Mouse (Mus musculus): ENCODE data around the gene Gm3448. TPM values are rescaled to one million over a fixed set of nuclear protein-coding genes. Genes with fewer than 3 reads are reported as not detected.
"Not testable (repeated sequence)": the region's sequence is repeated elsewhere in the genome, so short reads cannot be mapped to it uniquely, and the experiment has no call there.

The Gm3448 gene
- polyA plus RNA-seq, 1 experiment: 4.2 TPM

DNA sequence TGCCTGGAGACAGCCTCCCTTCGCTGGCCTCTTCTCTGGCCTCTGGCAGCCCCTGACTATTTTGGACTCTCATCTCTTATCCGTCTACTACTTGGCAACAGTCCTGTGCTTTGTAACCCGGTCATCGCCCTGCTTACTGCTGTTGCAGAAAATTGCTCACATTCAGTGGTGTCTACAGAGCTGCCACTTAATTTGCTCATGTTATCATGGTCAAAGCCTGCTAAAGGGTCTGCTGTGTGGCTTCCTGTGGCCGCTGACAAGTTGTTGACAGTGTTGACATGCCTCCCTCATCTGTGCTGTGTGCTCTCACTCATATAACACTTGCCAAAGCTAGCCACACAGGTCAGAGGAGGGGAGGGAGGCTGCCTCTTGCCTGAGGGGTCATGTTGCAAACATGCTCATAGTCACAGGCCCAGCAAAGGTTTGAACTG is 16.8 kb upstream of the Gm3448 start:
- H3K27ac ChIP-seq (replicated peaks; ENCODE audit: low read depth, low read length): no peak overlapping the region

DNA sequence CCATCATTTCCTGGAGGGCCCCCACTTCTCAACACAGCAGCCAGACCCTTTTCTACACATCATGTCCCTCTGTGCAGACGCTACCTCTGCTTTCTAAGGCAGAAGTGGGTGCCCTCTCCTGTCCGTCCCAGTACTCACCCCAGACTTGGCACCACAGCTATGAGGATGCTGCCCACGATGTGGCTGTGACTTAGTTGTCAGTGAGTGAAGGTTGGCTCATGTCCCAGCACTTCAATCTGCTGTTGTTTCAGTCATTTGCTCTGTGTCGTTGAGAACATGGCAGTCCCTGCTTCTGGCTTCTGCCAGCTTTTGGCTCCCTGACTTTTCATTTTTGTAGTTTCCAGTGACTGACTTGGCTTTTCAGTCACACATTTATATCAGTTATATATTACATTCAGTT is 14.6 kb upstream of the Gm3448 start:
- Histone ChIP-seq H3K27ac (replicated peaks; ENCODE audit: low read depth, low read length) (no peak overlapping the region), H3K4me3 (ENCODE audit: insufficient read depth, low read depth, low read length) (no peak overlapping the region), H3K4me1 (ENCODE audit: control insufficient read depth, insufficient read depth, insufficient read length, low read length) (no peaks in the 10 kb centered on the region)

More for the DNA sequence above, 16.8 kb upstream of the Gm3448 start:
- no peak overlapping the region for H3K4me3 ChIP-seq (ENCODE audit: insufficient read depth, low read depth, low read length)
- H3K4me1 ChIP-seq (ENCODE audit: control insufficient read depth, insufficient read depth, insufficient read length, low read length): no peaks in the 10 kb centered on the region

DNA sequence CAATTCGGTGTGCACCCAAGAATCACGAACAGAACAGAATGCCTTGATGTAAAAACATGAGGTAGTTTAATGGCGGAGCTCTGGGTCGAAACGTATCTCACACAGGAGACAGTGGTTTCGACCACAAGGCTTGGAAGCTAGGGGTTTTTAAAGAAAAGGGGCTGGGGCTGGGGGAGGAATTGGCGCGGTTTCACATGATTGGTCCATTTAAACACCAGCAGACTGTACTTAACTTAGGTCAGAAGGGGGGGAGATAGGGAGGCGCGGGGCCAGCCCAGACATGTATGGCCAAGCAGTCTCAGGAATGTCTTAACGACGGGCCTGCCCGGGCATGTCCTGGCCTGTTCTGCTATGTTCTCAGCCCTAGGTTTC is 12.5 kb upstream of the Gm3448 start:
- H3K27ac ChIP-seq (replicated peaks; ENCODE audit: low read depth, low read length); H3K4me1 ChIP-seq (ENCODE audit: control insufficient read depth, insufficient read depth, insufficient read length, low read length); H3K4me3 ChIP-seq (ENCODE audit: insufficient read depth, low read depth, low read length): not testable (repeated sequence)

DNA sequence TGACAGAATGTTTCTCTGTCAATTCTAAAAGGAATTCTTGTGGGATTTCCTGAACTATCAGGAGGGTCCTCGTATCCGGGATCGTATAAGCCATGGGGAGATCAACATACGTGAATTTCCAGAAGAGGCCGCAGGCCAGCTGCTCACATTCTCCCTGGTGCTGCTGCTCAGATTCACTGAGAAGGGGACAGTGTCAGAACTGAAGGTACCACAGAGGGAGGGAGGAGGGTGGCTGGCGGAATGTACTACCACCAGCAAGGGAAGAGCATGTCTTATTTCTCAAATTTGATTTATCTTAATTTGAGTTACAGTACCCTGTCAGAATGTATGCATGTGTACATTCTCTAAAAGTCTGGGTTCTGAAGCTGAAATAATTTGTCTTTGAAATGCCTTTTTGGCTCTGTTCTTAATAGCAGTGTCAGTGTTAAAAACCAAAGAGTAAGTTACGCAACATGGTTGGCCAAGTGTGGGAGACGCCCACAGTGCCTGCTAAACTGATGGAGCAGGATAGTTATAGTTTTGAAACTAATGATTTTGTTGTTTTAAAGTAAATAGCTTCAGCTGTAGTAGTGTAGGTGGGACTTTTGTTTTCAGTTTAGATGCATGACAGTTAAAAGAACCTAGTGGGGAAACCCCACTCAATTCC is 12.0 kb upstream of the Gm3448 start:
- H3K27ac ChIP-seq (replicated peaks; ENCODE audit: low read depth, low read length); H3K4me3 ChIP-seq (ENCODE audit: insufficient read depth, low read depth, low read length); H3K4me1 ChIP-seq (ENCODE audit: control insufficient read depth, insufficient read depth, insufficient read length, low read length): not testable (repeated sequence)

DNA sequence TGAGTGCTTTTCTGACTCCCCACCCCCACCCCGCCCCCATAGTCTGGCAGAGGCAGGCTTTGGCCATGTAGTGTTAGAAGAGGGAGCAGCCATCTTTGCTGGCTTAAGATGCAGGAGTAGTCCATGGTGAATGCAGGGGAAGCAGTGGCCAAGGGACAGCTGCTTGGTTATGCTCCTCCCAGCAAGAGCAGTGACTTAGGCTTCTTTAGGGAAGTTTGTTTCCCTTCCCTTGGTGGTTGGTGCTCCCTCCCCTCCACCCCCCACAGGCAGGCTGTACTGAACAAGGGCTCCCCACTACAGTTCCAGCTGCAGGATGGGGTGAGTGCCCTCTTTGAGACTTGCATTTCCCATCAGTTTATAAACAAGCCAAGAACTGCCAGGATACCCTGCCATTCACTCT is 11.4 kb upstream of the Gm3448 start:
- H3K27ac ChIP-seq (replicated peaks; ENCODE audit: low read depth, low read length); H3K4me1 ChIP-seq (ENCODE audit: control insufficient read depth, insufficient read depth, insufficient read length, low read length); H3K4me3 ChIP-seq (ENCODE audit: insufficient read depth, low read depth, low read length): not testable (repeated sequence)

DNA sequence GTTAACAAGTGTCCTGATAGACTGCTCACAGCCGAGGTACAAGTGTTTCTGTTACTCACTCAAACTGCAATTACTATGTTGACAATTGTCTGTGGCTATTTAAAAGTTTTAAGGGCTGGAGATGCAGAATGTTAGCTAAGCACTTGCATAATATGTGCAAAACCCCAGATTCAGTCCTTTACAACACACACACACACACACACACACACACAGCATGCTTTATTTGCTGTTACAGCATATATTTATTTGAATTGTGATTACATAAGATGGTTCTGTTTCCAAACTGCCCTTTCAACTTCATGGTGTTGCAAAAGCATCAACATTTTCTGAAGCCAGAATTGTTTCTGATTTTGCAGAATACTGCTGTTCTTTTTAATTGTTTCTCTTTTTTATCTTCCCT is 9.0 kb upstream of the Gm3448 start:
- not testable (repeated sequence) for H3K27ac ChIP-seq (replicated peaks; ENCODE audit: low read depth, low read length); H3K4me1 ChIP-seq (ENCODE audit: control insufficient read depth, insufficient read depth, insufficient read length, low read length); H3K4me3 ChIP-seq (ENCODE audit: insufficient read depth, low read depth, low read length)

DNA sequence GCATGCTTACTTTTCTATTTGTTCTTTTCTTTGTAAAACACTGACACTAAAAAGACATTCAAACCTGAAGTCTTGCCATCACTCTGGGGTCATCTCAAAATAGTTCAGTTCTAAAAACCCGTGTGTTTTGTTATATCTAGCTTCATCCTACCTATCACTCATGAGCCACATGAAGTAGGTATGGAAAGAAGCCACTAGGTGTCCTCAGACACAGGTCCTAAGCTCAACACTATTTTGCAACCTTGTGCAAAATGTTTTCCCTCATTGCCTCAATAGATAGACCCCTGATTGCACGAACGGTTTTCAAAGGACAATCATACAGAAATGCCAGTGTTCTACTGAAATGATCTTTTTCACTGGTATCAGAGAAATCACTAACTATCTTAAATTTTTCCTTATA is 882 bp downstream of the Gm3448 start:
- not testable (repeated sequence) for H3K27ac ChIP-seq (replicated peaks; ENCODE audit: low read depth, low read length); H3K4me1 ChIP-seq (ENCODE audit: control insufficient read depth, insufficient read depth, insufficient read length, low read length); H3K4me3 ChIP-seq (ENCODE audit: insufficient read depth, low read depth, low read length)

DNA sequence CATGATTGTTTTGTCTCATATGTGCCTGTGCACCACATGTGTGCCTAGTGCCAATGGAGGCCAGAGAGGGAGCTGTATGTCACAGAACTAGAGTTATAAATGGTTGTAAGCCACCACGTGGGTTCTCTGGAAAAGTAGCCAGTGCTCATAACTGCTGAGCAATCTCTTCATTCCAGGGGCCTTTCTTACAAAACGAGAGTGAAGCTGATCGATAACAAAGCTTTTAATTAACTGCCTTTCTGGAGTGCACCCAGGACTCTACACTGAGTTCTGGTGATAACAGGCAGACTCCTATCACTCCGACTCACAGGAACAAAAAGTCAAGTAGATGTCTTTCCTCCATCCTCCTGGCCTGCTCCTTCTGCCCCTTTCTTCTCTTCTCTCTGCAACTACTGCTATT is 9.9 kb downstream of the Gm3448 start:
- not testable (repeated sequence) for H3K4me3 ChIP-seq (ENCODE audit: insufficient read depth, low read depth, low read length); H3K4me1 ChIP-seq (ENCODE audit: control insufficient read depth, insufficient read depth, insufficient read length, low read length); H3K27ac ChIP-seq (replicated peaks; ENCODE audit: low read depth, low read length)

DNA sequence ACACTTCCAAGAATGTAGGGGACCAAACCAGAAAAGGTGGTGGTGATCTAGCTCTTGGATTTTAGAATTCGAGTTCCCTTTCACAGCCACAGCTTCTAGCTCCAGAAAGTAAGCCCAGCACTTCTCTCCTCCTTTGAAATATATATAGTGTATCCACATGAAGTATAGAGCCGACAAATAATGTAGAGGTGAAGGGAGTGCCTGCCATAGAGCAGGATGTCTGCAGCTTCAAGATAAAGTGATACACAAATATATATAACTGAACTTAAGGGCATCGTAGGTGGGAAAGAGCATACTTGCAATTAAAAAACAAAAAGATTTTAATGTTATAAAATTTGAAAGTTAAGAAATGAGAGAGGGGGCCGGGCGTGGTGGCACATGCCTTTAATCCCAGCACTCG is 15.8 kb downstream of the Gm3448 start:
- H3K27ac ChIP-seq (replicated peaks; ENCODE audit: low read depth, low read length); H3K4me1 ChIP-seq (ENCODE audit: control insufficient read depth, insufficient read depth, insufficient read length, low read length); H3K4me3 ChIP-seq (ENCODE audit: insufficient read depth, low read depth, low read length): not testable (repeated sequence)

DNA sequence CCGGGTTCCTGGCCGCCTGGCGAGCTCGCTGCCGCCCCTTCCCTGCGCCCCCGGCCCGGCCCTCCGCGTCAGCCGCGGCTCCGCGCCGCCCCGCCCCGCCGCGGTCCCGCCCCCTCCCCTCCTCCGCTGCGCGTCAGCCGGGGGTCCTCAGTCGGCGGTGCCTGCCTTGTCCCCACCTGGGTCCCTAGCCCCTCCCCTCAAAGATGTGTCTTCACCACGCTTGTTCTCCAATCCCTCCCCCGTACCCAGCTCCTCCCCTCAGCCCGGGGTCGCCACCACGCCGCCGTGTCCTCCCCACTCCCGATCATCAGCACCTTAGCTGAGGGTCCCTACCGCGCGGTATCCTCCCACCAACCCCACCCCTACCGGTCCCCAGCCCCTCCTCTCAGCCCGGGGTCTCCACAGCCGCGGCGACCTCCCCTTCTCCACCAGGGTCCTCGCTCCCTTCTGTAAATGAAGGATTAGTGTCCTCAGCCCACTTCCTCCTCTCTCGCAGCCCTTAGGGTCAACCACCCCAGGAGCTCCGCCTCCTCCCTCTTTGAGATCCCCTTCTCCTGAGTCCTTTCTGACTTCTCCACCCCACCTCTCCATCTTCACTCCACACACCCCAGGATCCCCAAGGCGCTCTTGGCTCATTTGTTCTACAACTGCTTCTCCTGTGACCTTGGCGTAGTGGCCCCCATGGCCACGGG is 16.7 kb downstream of the Gm3448 start:
- not testable (repeated sequence) for H3K27ac ChIP-seq (replicated peaks; ENCODE audit: low read depth, low read length); H3K4me1 ChIP-seq (ENCODE audit: control insufficient read depth, insufficient read depth, insufficient read length, low read length); H3K4me3 ChIP-seq (ENCODE audit: insufficient read depth, low read depth, low read length)

DNA sequence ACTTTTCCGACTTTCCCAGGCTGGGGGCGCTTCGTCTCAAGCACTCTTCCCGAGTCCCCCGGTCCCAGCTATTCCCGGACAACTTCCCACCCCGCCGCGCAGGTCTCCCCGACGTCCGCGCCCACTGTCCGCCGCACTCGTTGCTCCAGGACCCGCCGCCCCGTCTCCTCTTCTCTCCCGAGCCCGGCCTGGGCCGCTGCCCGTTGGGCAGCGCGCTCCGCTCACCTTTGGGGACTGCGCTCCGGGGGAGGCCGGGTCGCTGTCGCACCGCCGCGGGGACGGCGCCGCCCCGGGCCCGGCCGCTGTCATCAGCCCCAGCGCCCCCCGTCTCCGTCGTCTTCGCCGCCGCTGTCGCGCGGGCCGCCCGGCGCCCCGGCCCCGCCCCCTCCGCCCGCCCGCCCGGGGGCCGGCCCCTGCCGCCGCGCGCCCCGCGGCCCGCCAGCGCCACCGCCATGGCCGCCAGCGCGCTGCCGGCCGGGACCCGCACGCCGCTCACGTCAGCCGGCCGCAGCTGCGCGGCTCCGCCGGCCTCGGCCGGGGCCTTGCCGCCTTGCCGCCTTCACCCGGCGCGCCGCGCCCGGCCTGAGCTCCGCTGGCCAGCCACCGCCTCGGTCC is 17.4 kb downstream of the Gm3448 start:
- H3K27ac ChIP-seq (replicated peaks; ENCODE audit: low read depth, low read length); H3K4me3 ChIP-seq (ENCODE audit: insufficient read depth, low read depth, low read length); H3K4me1 ChIP-seq (ENCODE audit: control insufficient read depth, insufficient read depth, insufficient read length, low read length): not testable (repeated sequence)

DNA sequence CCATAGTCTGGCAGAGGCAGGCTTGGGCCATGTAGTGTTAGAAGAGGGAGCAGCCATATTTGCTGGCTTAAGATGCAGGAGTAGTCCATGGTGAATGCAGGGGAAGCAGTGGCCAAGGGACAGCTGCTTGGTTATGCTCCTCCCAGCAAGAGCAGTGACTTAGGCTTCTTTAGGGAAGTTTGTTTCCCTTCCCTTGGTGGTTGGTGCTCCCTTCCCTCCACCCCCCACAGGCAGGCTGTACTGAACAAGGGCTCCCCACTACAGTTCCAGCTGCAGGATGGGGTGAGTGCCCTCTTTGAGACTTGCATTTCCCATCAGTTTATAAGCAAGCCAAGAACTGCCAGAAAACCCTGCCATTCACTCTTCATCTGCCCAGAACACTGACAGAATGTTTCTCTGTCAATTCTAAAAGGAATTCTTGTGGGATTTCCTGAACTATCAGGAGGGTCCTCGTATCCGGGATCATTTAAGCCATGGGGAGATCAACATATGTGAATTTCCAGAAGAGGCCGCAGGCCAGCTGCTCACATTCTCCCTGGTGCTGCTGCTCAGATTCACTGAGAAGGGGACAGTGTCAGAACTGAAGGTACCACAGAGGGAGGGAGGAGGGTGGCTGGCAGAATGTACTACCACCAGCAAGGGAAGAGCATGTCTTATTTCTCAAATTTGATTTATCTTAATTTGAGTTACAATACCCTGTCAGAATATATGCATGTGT is 19.7 kb downstream of the Gm3448 start:
- not testable (repeated sequence) for H3K27ac ChIP-seq (replicated peaks; ENCODE audit: low read depth, low read length); H3K4me1 ChIP-seq (ENCODE audit: control insufficient read depth, insufficient read depth, insufficient read length, low read length); H3K4me3 ChIP-seq (ENCODE audit: insufficient read depth, low read depth, low read length)

DNA sequence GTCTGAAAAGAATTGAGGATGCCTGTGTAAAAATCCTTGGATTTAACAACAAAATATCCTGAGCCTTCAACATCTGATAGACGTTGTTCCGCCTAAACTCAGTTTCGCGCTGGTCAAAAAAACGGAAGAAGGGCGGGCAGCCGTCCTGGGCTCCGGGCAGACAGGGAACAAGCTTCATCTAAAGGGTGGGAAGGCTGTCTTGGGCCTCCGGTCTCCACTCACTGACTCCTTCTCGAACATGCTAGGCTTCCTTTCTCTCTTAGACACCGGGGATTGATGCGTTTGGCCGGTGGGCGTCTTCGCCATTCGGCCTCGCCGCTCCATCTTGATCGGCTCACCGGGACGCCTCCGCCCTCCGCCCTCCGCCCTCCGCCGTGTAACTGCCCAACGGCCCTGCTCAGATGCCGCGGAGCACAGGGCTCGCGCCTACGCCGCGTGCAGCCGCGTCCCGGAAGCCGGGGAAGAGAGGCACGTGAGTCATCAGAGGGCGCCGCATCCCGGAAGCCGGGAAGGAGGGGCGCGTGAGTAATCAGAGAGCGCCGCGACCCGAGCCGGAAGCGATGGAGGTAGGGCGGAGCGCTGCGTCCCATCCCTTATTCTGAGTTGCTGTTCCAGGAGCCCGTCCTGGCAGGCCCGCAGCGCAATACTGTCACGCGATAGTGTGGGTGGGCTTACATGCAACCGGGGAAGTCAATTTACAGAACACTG is 31.5 kb downstream of the Gm3448 start, which contains the start of gene Gm3435:
TSS of gene Gm3435 (plus strand) at position 471 of the 708 bp plus-strand sequence.
- not testable (repeated sequence) for H3K27ac ChIP-seq (replicated peaks; ENCODE audit: low read depth, low read length); H3K4me1 ChIP-seq (ENCODE audit: control insufficient read depth, insufficient read depth, insufficient read length, low read length); H3K4me3 ChIP-seq (ENCODE audit: insufficient read depth, low read depth, low read length)

DNA sequence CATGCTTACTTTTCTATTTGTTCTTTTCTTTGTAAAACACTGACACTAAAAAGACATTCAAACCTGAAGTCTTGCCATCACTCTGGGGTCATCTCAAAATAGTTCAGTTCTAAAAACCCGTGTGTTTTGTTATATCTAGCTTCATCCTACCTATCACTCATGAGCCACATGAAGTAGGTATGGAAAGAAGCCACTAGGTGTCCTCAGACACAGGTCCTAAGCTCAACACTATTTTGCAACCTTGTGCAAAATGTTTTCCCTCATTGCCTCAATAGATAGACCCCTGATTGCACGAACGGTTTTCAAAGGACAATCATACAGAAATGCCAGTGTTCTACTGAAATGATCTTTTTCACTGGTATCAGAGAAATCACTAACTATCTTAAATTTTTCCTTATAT is 32.2 kb downstream of the Gm3448 start:
- not testable (repeated sequence) for H3K4me3 ChIP-seq (ENCODE audit: insufficient read depth, low read depth, low read length); H3K4me1 ChIP-seq (ENCODE audit: control insufficient read depth, insufficient read depth, insufficient read length, low read length); H3K27ac ChIP-seq (replicated peaks; ENCODE audit: low read depth, low read length)

DNA sequence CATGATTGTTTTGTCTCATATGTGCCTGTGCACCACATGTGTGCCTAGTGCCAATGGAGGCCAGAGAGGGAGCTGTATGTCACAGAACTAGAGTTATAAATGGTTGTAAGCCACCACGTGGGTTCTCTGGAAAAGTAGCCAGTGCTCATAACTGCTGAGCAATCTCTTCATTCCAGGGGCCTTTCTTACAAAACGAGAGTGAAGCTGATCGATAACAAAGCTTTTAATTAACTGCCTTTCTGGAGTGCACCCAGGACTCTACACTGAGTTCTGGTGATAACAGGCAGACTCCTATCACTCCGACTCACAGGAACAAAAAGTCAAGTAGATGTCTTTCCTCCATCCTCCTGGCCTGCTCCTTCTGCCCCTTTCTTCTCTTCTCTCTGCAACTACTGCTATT is 41.3 kb downstream of the Gm3448 start:
- not testable (repeated sequence) for H3K4me3 ChIP-seq (ENCODE audit: insufficient read depth, low read depth, low read length); H3K27ac ChIP-seq (replicated peaks; ENCODE audit: low read depth, low read length); H3K4me1 ChIP-seq (ENCODE audit: control insufficient read depth, insufficient read depth, insufficient read length, low read length)

Measured in brown adipose tissue, adult 24 weeks (tissue).